ENCODE assay signal across 8 mouse cellular contexts in the genomic region with DNA sequence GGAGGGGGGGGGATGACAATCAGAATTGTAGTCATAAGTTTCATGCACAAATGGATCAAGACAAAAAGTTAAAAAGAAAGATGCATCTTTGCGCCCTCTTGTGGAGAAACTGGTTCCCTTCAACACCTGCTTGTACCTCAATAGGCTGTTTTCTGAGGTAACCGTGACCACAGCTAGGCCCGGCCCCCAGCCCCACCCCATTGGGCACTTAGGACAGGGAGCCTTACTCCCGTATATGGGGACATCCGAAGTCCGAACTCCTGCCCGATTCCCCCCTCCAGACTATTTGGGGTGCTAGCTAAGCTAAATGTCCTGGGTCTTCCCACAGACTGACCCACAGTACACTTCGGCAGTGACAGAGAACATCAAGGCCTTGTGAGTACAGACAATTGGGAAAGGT. TPM values are rescaled to one million over a fixed set of nuclear protein-coding genes. Genes with fewer than 3 reads are reported as not detected.
DNase-seq lines count a peak whose midpoint lies in the region; ATAC-seq and TF ChIP-seq lines count a peak whose summit lies in the region.

No protein-coding gene starts in this region.

- WGBS in heart, embryonic 15.5 days = 27% methylated on average over 8 of the region's 8 CpGs
- 20% methylated on average over 8 of the region's 8 CpGs for WGBS in midbrain, embryonic 11.5 days

- peak overlapping the region; percentile 60 for H3K4me2 ChIP-seq in heart, embryonic 15.5 days
- H3K4me2 ChIP-seq in midbrain, embryonic 11.5 days = peak overlapping the region; percentile 40

- 0 out of 2 replicates have a peak, but pooled peaks have one; percentile 29 for TF ChIP-seq CTCF in G1E (IDR thresholded peaks at IDR 0.05; ENCODE audit: low read depth, low read length)
- peak; percentile 49; the same call in 1 of the 2 replicates for TF ChIP-seq CTCF in cortical plate, adult 2 months (IDR thresholded peaks at IDR 0.05; ENCODE audit: extremely low read depth, insufficient read depth, low read length)

- H3K4me1 ChIP-seq in G1E (ENCODE audit: insufficient read depth, low read depth, low read length) = peaks cover 60% of the 10 kb centered on the region
- H3K4me1 ChIP-seq in cortical plate, adult 2 months (ENCODE audit: control insufficient read depth, insufficient read depth, low read length) = peaks cover 8% of the 10 kb centered on the region; the same call in 1 of the 2 replicates
- peaks cover 36% of the 10 kb centered on the region for H3K4me1 ChIP-seq in heart, embryonic 15.5 days (replicated peaks)
- peaks cover 16% of the 10 kb centered on the region for H3K4me1 ChIP-seq in midbrain, embryonic 11.5 days (ENCODE audit: control insufficient read depth, insufficient read depth, low read length)

- no peak overlapping the region for H3K9ac ChIP-seq in heart, embryonic 15.5 days
- no peak overlapping the region for H3K9ac ChIP-seq in midbrain, embryonic 11.5 days (ENCODE audit: low read length)

- intact Hi-C loops in left cerebral cortex, postnatal 4 days (cut with DNase I) = loop anchor here (10.0 kb wide), 1 partner anchor 133 kb away; no protein-coding TSS in a partner anchor

- H3K27ac ChIP-seq in cortical plate, adult 2 months (ENCODE audit: insufficient read depth, low read length) = no peak overlapping the region
- H3K27ac ChIP-seq in heart, embryonic 15.5 days = no peak overlapping the region
- H3K27ac ChIP-seq in midbrain, embryonic 11.5 days (ENCODE audit: low read depth, low read length) = no peak overlapping the region

- no peak overlapping the region for H3K4me3 ChIP-seq in G1E (ENCODE audit: low read depth, low read length)
- no peak overlapping the region for H3K4me3 ChIP-seq in cortical plate, adult 2 months (ENCODE audit: insufficient read depth, low read length)
- peak overlapping the region; percentile 28; the same call in 1 of the 2 replicates for H3K4me3 ChIP-seq in heart, embryonic 15.5 days
- H3K4me3 ChIP-seq in midbrain, embryonic 11.5 days (ENCODE audit: low read depth, low read length) = no peak overlapping the region

- no peaks in the 10 kb centered on the region for H3K27me3 ChIP-seq in G1E (ENCODE audit: insufficient read depth, low read length)
- 0 out of 2 replicates have a peak, but pooled peaks cover 5% of the 10 kb centered on the region for H3K27me3 ChIP-seq in heart, embryonic 15.5 days
- H3K27me3 ChIP-seq in midbrain, embryonic 11.5 days (ENCODE audit: control insufficient read depth, insufficient read depth, low read length) = peaks cover 9% of the 10 kb centered on the region; the same call in 1 of the 2 replicates

- H3K36me3 ChIP-seq in G1E (replicated peaks) = peaks cover 97% of the 10 kb centered on the region
- H3K36me3 ChIP-seq in heart, embryonic 15.5 days = peaks cover 38% of the 10 kb centered on the region
- H3K36me3 ChIP-seq in midbrain, embryonic 11.5 days (ENCODE audit: control insufficient read depth, insufficient read depth, low read length) = peaks cover 13% of the 10 kb centered on the region

- TF ChIP-seq POLR2A in cortical plate, adult 2 months (IDR thresholded peaks at IDR 0.05; ENCODE audit: extremely low read depth, insufficient read depth, low read length) = no peak

- H3K9me3 ChIP-seq in G1E (replicated peaks) = no peaks in the 10 kb centered on the region
- H3K9me3 ChIP-seq in heart, embryonic 15.5 days (replicated peaks) = no peaks in the 10 kb centered on the region
- H3K9me3 ChIP-seq in midbrain, embryonic 11.5 days (ENCODE audit: control insufficient read depth, low read length) = no peaks in the 10 kb centered on the region

- no peak for ATAC-seq in G1E (ENCODE audit: extremely low read depth, insufficient number of reproducible peaks, low FRiP score, poor library complexity, severe bottlenecking)
- no peak for ATAC-seq in heart, embryonic 15.5 days (replicated peaks; ENCODE audit: insufficient number of reproducible peaks, insufficient read depth, low FRiP score, low read depth)
- ATAC-seq in midbrain, embryonic 11.5 days (ENCODE audit: low FRiP score) = 0 out of 2 replicates have a peak, but pooled peaks have one; percentile 2

- DNase-seq in adrenal gland, postnatal 10 days = peak; percentile 64
- no peak for DNase-seq in adrenal gland, adult 18-20 months (ENCODE audit: low spot score in 2 of 2)
- DNase-seq in G1E (ENCODE audit: low spot score) = peak; percentile 54
- peak; percentile 56 for DNase-seq in left cerebral cortex, postnatal 4 days
- peak; percentile 94 for DNase-seq in midbrain, embryonic 11.5 days (ENCODE audit: low spot score, missing footprints)
- DNase-seq in telencephalon, adult 2 months (ENCODE audit: low read depth, low spot score) = peak; percentile 63

RNA-seq across cellular contexts. Expression of gene Ltc4s, which starts 7.0 kb away (rescaled TPM):
- 10 to 100 TPM; 10.1 to 12.6 TPM for total RNA-seq in adrenal gland, postnatal 10 days (2021)
- 10 to 100 TPM; 15.2 to 46.9 TPM for total RNA-seq in adrenal gland, adult 18-20 months (2021)
- total RNA-seq in G1E (2014; fragmentation: Nextera tagmentation) = not detected in 2 replicates
- total RNA-seq in G1E (2017) = not detected in 2 replicates
- not detected in 2 replicates for polyA plus RNA-seq in G1E (2012)
- polyA plus RNA-seq in cortical plate, adult 2 months (2012; rRNA removed) = 22.5 and 24.2 TPM in 2 replicates
- polyA plus RNA-seq in heart, embryonic 15.5 days (2015; fragmentation: Nextera tagmentation; extraction: Ambion mirVana) = 1.6 and 2.6 TPM in 2 replicates
- 1 to 10 TPM; 3.1 to 4.1 TPM for total RNA-seq in left cerebral cortex, postnatal 4 days (2021)
- 0.59 and 0.92 TPM in 2 replicates for polyA plus RNA-seq in midbrain, embryonic 11.5 days (2014; fragmentation: Nextera tagmentation; extraction: Ambion mirVana)

RNA-seq across cellular contexts. Expression of gene Mgat4b, which starts 20.7 kb away (rescaled TPM):
- total RNA-seq in adrenal gland, postnatal 10 days (2021) = 100 to 1,000 TPM; 118 to 141 TPM
- 100 to 1,000 TPM in 1 of 2 experiments, 10 to 100 TPM in 1; 89.3 to 110 TPM for total RNA-seq in adrenal gland, adult 18-20 months (2021)
- total RNA-seq in G1E (2014; fragmentation: Nextera tagmentation) (18.4 and 24.2 TPM in 2 replicates), G1E (2017) (15.6 and 18.3 TPM in 2 replicates)
- 106 and 120 TPM in 2 replicates for polyA plus RNA-seq in G1E (2012)
- polyA plus RNA-seq in cortical plate, adult 2 months (2012; rRNA removed) = 56.6 and 61.1 TPM in 2 replicates
- polyA plus RNA-seq in heart, embryonic 15.5 days (2015; fragmentation: Nextera tagmentation; extraction: Ambion mirVana) = 29.2 and 35.5 TPM in 2 replicates
- 100 to 1,000 TPM; 179 to 189 TPM for total RNA-seq in left cerebral cortex, postnatal 4 days (2021)
- polyA plus RNA-seq in midbrain, embryonic 11.5 days (2014; fragmentation: Nextera tagmentation; extraction: Ambion mirVana) = 13.4 and 18.7 TPM in 2 replicates

RNA-seq across cellular contexts. Expression of gene Sqstm1, which starts 20.8 kb away (rescaled TPM):
- 100 to 1,000 TPM; 321 to 332 TPM for total RNA-seq in adrenal gland, postnatal 10 days (2021)
- 100 to 1,000 TPM; 715 to 956 TPM for total RNA-seq in adrenal gland, adult 18-20 months (2021)
- 118 and 252 TPM in 2 replicates for total RNA-seq in G1E (2014; fragmentation: Nextera tagmentation)
- total RNA-seq in G1E (2017) = 663 and 687 TPM in 2 replicates
- polyA plus RNA-seq in G1E (2012) = 134 and 138 TPM in 2 replicates
- 410 and 414 TPM in 2 replicates for polyA plus RNA-seq in cortical plate, adult 2 months (2012; rRNA removed)
- polyA plus RNA-seq in heart, embryonic 15.5 days (2015; fragmentation: Nextera tagmentation; extraction: Ambion mirVana) = 213 and 270 TPM in 2 replicates
- total RNA-seq in left cerebral cortex, postnatal 4 days (2021) = 100 to 1,000 TPM; 262 to 293 TPM
- 144 and 156 TPM in 2 replicates for polyA plus RNA-seq in midbrain, embryonic 11.5 days (2014; fragmentation: Nextera tagmentation; extraction: Ambion mirVana)

RNA-seq across cellular contexts. Expression of gene Mrnip, which starts 57.2 kb away (rescaled TPM):
- total RNA-seq in adrenal gland, postnatal 10 days (2021) = 10 to 100 TPM; 12.1 to 17.9 TPM
- 1 to 10 TPM; 4.4 to 5.3 TPM for total RNA-seq in adrenal gland, adult 18-20 months (2021)
- 44.8 and 63.7 TPM in 2 replicates for total RNA-seq in G1E (2014; fragmentation: Nextera tagmentation)
- total RNA-seq in G1E (2017) = 17.4 and 17.6 TPM in 2 replicates
- polyA plus RNA-seq in G1E (2012) = 6.5 and 10.6 TPM in 2 replicates
- 23.7 and 24.9 TPM in 2 replicates for polyA plus RNA-seq in cortical plate, adult 2 months (2012; rRNA removed)
- polyA plus RNA-seq in heart, embryonic 15.5 days (2015; fragmentation: Nextera tagmentation; extraction: Ambion mirVana) = 7.9 and 12.2 TPM in 2 replicates
- 10 to 100 TPM; 19.1 to 20.3 TPM for total RNA-seq in left cerebral cortex, postnatal 4 days (2021)
- polyA plus RNA-seq in midbrain, embryonic 11.5 days (2014; fragmentation: Nextera tagmentation; extraction: Ambion mirVana) = 20.0 and 22.8 TPM in 2 replicates

Comparison
In these comparisons a context has a peak if more than half of its experiments do, and no peak if none do; other contexts are left out.
1. DNase-seq: peak in adrenal gland, postnatal 10 days (single experiment), G1E (single experiment), left cerebral cortex, postnatal 4 days (single experiment), midbrain, embryonic 11.5 days (single experiment) and telencephalon, adult 2 months (single experiment); none in adrenal gland, adult 18-20 months (0 of 2).